In the genomic region with DNA sequence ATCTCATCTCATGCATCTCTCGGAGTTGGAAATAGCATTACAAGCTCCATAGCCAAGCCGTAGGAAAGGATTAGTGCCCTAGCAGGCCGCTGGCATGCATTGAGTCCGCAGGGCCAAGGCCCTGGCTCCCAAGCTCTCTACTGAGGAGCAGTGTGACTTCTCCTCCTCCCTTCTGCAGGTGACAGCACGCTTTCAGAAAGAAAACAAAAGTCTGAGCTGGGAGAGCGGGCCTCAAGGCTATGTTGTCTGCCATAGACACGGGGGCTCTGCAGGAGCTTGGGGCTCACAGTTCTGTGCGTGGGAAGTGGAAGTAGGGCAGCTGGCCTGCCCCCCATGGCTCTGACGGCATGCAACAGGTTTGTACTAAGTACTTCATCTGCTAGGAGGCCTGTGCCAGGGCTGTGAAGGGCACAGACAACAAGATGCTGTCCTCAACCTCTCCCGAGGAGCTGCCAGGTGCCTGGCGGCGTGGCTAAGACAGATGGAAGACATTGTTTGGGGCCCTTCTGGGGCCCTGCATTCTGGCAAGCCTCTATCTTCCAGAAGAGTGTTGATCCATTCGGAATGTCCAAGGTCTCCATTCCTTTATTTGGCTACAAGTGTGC, we compare ENCODE assay signal across 14 mouse cellular contexts. TPM values are rescaled to one million over a fixed set of nuclear protein-coding genes. Genes with fewer than 3 reads are reported as not detected.
A peak's percentile ranks its signal among the peaks of the same experiment; 100 is the strongest.
DNase-seq lines count a peak whose midpoint lies in the region.
"Had no signal": no experiment of that assay in that cellular context is flagged by ENCODE, and none has a peak within 500 bp of the region (broad histone marks: within the 10 kb centered on the region; RNA-seq: fewer than 3 reads in every experiment).

No protein-coding gene starts in this region.

- peak; percentile 35 for DNase-seq in layer of hippocampus, adult 11-12 months (ENCODE audit: low spot score)
- no peak for DNase-seq in layer of hippocampus, adult 9-10 months (ENCODE audit: low spot score)
- peak; percentile 96 for DNase-seq in brain, adult 2 months (ENCODE audit: low read depth, low spot score)
- DNase-seq in cerebellum, adult 11-12 months = peak; percentile 97
- peak; percentile 85 to 87 for DNase-seq in cerebellum, postnatal 36 days
- DNase-seq in adrenal gland, adult (ENCODE audit: inconsistent age in 2 of 2, low spot score in 1 of 2) = no peak
- no peak for DNase-seq in gastrocnemius, postnatal 10 days
- DNase-seq: heart, postnatal 36 days; lung, postnatal 4 days; right cerebral cortex, postnatal 14 days; thymus, postnatal 36 days had no signal

RNA-seq across cellular contexts. Expression of a gene that starts 42.7 kb away (rescaled TPM):
- not detected for total RNA-seq in gastrocnemius, postnatal 10 days (2021)
- total RNA-seq: gastrocnemius, adult 8-10 months; heart, adult 8-10 months; heart, postnatal 36 days; MEL had no signal

Comparison
In these comparisons a context has a peak if more than half of its experiments do, and no peak if none do; other contexts are left out.
1. DNase-seq: peak in layer of hippocampus, adult 11-12 months (single experiment), brain, adult 2 months (single experiment), cerebellum, adult 11-12 months (single experiment) and cerebellum, postnatal 36 days (2 of 2); none in layer of hippocampus, adult 9-10 months (single experiment), adrenal gland, adult (0 of 2) and gastrocnemius, postnatal 10 days (single experiment).